Mouse (Mus musculus) CD4-positive, CD25-positive, alpha-beta regulatory T cell, adult 4 months (primary cell): ENCODE results near the gene Ddx19b. TPM values are rescaled to one million over a fixed set of nuclear protein-coding genes. Genes with fewer than 3 reads are reported as not detected.
"Not testable (repeated sequence)": the region's sequence is repeated elsewhere in the genome, so short reads cannot be mapped to it uniquely, and the experiment has no call there.

Source experiments
- ATAC-seq: one replicate; pipeline ENCODE4 v1.8.0; 2017
- polyA plus RNA-seq, 2 experiments: library from polyadenylated mRNA; unstranded; fragments of 100-300 nt; shearing (Covaris generic); gene quantifications; one replicate each; pipeline ENCODE4 v1.2.1; 2017

Ddx19b gene
- polyA plus RNA-seq, 2 experiments from 2014 or later: 5.5 to 12.0 TPM

- ATAC-seq: no peak
Observed at GRCm38 (mm10) chr8:110963051-110963450, 68.5 kb downstream of the Ddx19b start.

GRCm38 (mm10) chr8:110959906-110960305, 71.6 kb downstream of the Ddx19b start:
- ATAC-seq: no peak

- no peak for ATAC-seq
Observed at GRCm38 (mm10) chr8:110959071-110959780, 72.3 kb downstream of the Ddx19b start.

GRCm38 (mm10) chr8:110958553-110958952, 73.0 kb downstream of the Ddx19b start:
- ATAC-seq: not testable (repeated sequence)

GRCm38 (mm10) chr8:110958135-110958534, 73.4 kb downstream of the Ddx19b start:
- no peak for ATAC-seq

GRCm38 (mm10) chr8:110957471-110957870, 74.1 kb downstream of the Ddx19b start:
- no peak for ATAC-seq

- ATAC-seq: no peak
Observed at GRCm38 (mm10) chr8:110956619-110957450, 74.7 kb downstream of the Ddx19b start.

- peak; percentile 80 for ATAC-seq
Observed at GRCm38 (mm10) chr8:110954776-110955175, 76.8 kb downstream of the Ddx19b start.

Other genes with a start within 250 kb of the Ddx19b start
- not detected for gene Il34, start 225.8 kb downstream of the Ddx19b start, polyA plus RNA-seq
- gene Cog4, start 185.2 kb downstream of the Ddx19b start, polyA plus RNA-seq: 10 to 100 TPM; 57.7 to 94.5 TPM
- 100 to 1,000 TPM in 1 of 2 experiments, 10 to 100 TPM in 1; 98.5 to 141 TPM for gene Sf3b3, start 185.0 kb downstream of the Ddx19b start, polyA plus RNA-seq
- gene Fuk, start 129.3 kb downstream of the Ddx19b start, polyA plus RNA-seq: 1 to 10 TPM; 1.3 to 2.4 TPM
- gene St3gal2, start 111.8 kb downstream of the Ddx19b start, polyA plus RNA-seq: 10 to 100 TPM in 1 of 2 experiments, 1 to 10 TPM in 1; 7.5 to 12.4 TPM
- gene Ddx19a, start 34.0 kb downstream of the Ddx19b start, polyA plus RNA-seq: 10 to 100 TPM; 13.8 to 13.9 TPM
- 10 to 100 TPM; 18.6 to 38.6 TPM for gene Aars, start 1.4 kb upstream of the Ddx19b start, polyA plus RNA-seq
- not detected for gene Exosc6, start 24.6 kb upstream of the Ddx19b start, polyA plus RNA-seq
- gene Clec18a, start 60.7 kb upstream of the Ddx19b start, polyA plus RNA-seq: not detected
- 10 to 100 TPM in 1 of 2 experiments, 1 to 10 TPM in 1; 7.2 to 11.4 TPM for gene Pdpr, start 62.9 kb upstream of the Ddx19b start, polyA plus RNA-seq
- 10 to 100 TPM; 27.4 to 32.1 TPM for gene Glg1, start 227.5 kb upstream of the Ddx19b start, polyA plus RNA-seq